In the genomic region with DNA sequence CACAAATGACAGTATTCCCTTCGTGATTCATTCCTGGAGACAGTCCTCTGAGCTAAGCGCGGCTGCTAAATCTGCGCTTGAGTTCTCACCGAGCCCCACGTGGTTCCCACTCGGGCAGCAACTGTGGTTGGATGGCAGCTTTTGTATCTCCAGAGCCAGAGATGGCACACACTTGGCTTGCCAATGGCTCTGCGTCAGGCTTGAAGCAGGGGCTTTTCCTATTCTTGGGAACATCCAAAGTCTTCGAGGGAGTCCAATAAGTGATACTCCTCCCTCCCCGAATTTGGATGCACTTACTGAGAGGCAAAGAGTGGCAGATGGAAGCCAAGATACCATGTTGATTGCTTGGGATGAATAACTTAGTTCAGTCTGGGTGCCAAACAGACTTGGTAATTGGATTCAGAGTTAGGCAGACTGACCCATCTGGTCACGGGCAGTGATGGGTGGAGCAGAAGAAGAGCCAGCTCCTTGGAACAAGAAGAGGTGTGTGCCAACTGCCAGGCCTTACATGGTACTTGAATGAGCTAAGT, we compare ENCODE assay signal across 10 mouse cellular contexts.
DNase-seq lines count a peak whose midpoint lies in the region; TF ChIP-seq lines count a peak whose summit lies in the region.
"Had no signal": no experiment of that assay in that cellular context is flagged by ENCODE, and none has a peak within 500 bp of the region (broad histone marks: within the 10 kb centered on the region; RNA-seq: fewer than 3 reads in every experiment).

No protein-coding gene starts in this region.

- H3K27ac ChIP-seq in kidney, adult 2 months (ENCODE audit: insufficient read depth, low read depth, low read length): no peak overlapping the region
- H3K27ac ChIP-seq: liver, embryonic 14.5 days had no signal

- peak; percentile 18 for DNase-seq in gastrocnemius, postnatal 14 days
- DNase-seq in gastrocnemius, adult 8-10 months (ENCODE audit: low spot score in 2 of 2): no peak
- DNase-seq in cerebellum, postnatal 36 days: peak; percentile 30 to 40
- DNase-seq in layer of hippocampus, postnatal 14 days (ENCODE audit: low spot score in 2 of 2): peak; percentile 69 to 89
- peak; percentile 86 to 91 for DNase-seq in right cerebral cortex, adult 2 months (ENCODE audit: low spot score in 2 of 2)
- no peak for DNase-seq in adrenal gland, adult (ENCODE audit: inconsistent age in 2 of 2, low spot score in 1 of 2)
- DNase-seq in kidney, adult 2 months: no peak
- DNase-seq in spleen, adult 18-20 months: no peak
- DNase-seq: thymus, postnatal 36 days had no signal

- H3K4me1 ChIP-seq in kidney, adult 2 months (ENCODE audit: control insufficient read depth, insufficient read depth, low read length): no peaks in the 10 kb centered on the region

- H3K27me3 ChIP-seq in kidney, adult 2 months (replicated peaks; ENCODE audit: control insufficient read depth, insufficient read depth, low read length): no peaks in the 10 kb centered on the region

- intact Hi-C loops in gastrocnemius, postnatal 14 days (cut with DNase I; ENCODE audit: low total_unique reads): no loop called here

- 90% methylated on average over 11 of the region's 11 CpGs for WGBS in kidney, adult 2 months

- H3K36me3 ChIP-seq in kidney, adult 2 months (ENCODE audit: control insufficient read depth, insufficient read depth, low read length): no peaks in the 10 kb centered on the region

- TF ChIP-seq CTCF in kidney, adult 2 months (conservative IDR thresholded peaks at IDR 0.05; ENCODE audit: insufficient read depth, insufficient read length, low read depth, low read length): no peak

- H3K4me3 ChIP-seq in kidney, adult 2 months (ENCODE audit: insufficient read depth, low read depth, low read length): no peak overlapping the region

- TF ChIP-seq POLR2A in kidney, adult 2 months (IDR thresholded peaks at IDR 0.05; ENCODE audit: low read depth, low read length): no peak

Comparison
In these comparisons a context has a peak if more than half of its experiments do, and no peak if none do; other contexts are left out.
1. DNase-seq: peak in gastrocnemius, postnatal 14 days (single experiment), cerebellum, postnatal 36 days (2 of 2), layer of hippocampus, postnatal 14 days (2 of 2) and right cerebral cortex, adult 2 months (2 of 2); none in gastrocnemius, adult 8-10 months (0 of 2), adrenal gland, adult (0 of 2), kidney, adult 2 months (single experiment) and spleen, adult 18-20 months (0 of 2).